Mouse (Mus musculus) heart, adult 9 months (tissue): ENCODE data around the gene Prkcd.
A peak's percentile ranks its signal among the peaks of the same experiment; 100 is the strongest.
"Not testable (repeated sequence)": the region's sequence is repeated elsewhere in the genome, so short reads cannot be mapped to it uniquely, and the experiment has no call there.

Source experiments
- DNase-seq, 2 experiments: peaks; one replicate each; pipeline ENCODE4 v3.0.0; 2022; ENCODE audit warnings: low spot score in 2 of 2

Gene Prkcd

GRCm38 (mm10) chr14:30608176-30608575 is 17.8 kb downstream of the Prkcd start:
- DNase-seq, result no peak

- DNase-seq, result no peak
These were observed 18.3 kb downstream of the Prkcd start for GRCm38 (mm10) chr14:30607696-30608095.

GRCm38 (mm10) chr14:30606817-30607216 is 19.2 kb downstream of the Prkcd start:
- no peak for DNase-seq

GRCm38 (mm10) chr14:30597142-30597541 is 28.9 kb downstream of the Prkcd start:
- no peak for DNase-seq

GRCm38 (mm10) chr14:30596407-30596806 is 29.6 kb downstream of the Prkcd start:
- no peak for DNase-seq

- DNase-seq, result no peak
These were observed 30.3 kb downstream of the Prkcd start for GRCm38 (mm10) chr14:30595576-30596313.

- peak; percentile 85 to 87 for DNase-seq
These were observed 31.8 kb downstream of the Prkcd start for GRCm38 (mm10) chr14:30594092-30594695.

- DNase-seq, result peak; percentile 86 to 90
These were observed 32.5 kb downstream of the Prkcd start for GRCm38 (mm10) chr14:30593279-30594091.

- DNase-seq, result peak; percentile 58 to 74
These were observed 34.6 kb downstream of the Prkcd start for GRCm38 (mm10) chr14:30591417-30591816.

- DNase-seq, result no peak
These were observed 35.1 kb downstream of the Prkcd start for GRCm38 (mm10) chr14:30590918-30591317.

GRCm38 (mm10) chr14:30590041-30590645 is 35.9 kb downstream of the Prkcd start:
- DNase-seq, result no peak

- no peak for DNase-seq
These were observed 39.1 kb downstream of the Prkcd start for GRCm38 (mm10) chr14:30586780-30587461.

- no peak for DNase-seq
These were observed 40.7 kb downstream of the Prkcd start for GRCm38 (mm10) chr14:30585323-30585722.

GRCm38 (mm10) chr14:30584497-30585251 is 41.3 kb downstream of the Prkcd start:
- no peak for DNase-seq

- DNase-seq, result no peak
These were observed 41.9 kb downstream of the Prkcd start for GRCm38 (mm10) chr14:30584077-30584476.

GRCm38 (mm10) chr14:30581238-30581637 is 44.8 kb downstream of the Prkcd start:
- no peak for DNase-seq

- DNase-seq, result no peak
These were observed 46.1 kb downstream of the Prkcd start for GRCm38 (mm10) chr14:30579882-30580281.

- DNase-seq, result no peak
These were observed 46.8 kb downstream of the Prkcd start for GRCm38 (mm10) chr14:30579180-30579579.

GRCm38 (mm10) chr14:30577303-30578062 is 48.5 kb downstream of the Prkcd start:
- DNase-seq, result not testable (repeated sequence)

- DNase-seq, result no peak
These were observed 49.8 kb downstream of the Prkcd start for GRCm38 (mm10) chr14:30576260-30576659.
